Mouse (Mus musculus) brown adipose tissue, adult 24 weeks (tissue): ENCODE data around the gene Bloc1s2. TPM values are rescaled to one million over a fixed set of nuclear protein-coding genes. Genes with fewer than 3 reads are reported as not detected.

Experiments
- H3K27ac ChIP-seq: fragments of 200-500 bp; replicated peaks from 2 replicates; pipeline ENCODE4 v1.5.1; 2012; ENCODE audit warnings: low read depth, mild to moderate bottlenecking, low read length
- H3K4me1 ChIP-seq: fragments of 200-500 bp; 2 replicates; pipeline ENCODE4 v1.6.1; 2012; ENCODE audit warnings: low read length, mixed read lengths; ENCODE audit not compliant: control insufficient read depth, insufficient read depth, insufficient read length
- H3K4me3 ChIP-seq: fragments of 200-500 bp; 2 replicates; pipeline ENCODE4 v1.5.1; 2012; ENCODE audit warnings: low read depth, mild to moderate bottlenecking, low read length, moderate library complexity; ENCODE audit not compliant: insufficient read depth
- polyA plus RNA-seq: library from polyadenylated mRNA; stranded (reverse); fragments of >200 nt; gene quantifications from 2 replicates; pipeline ENCODE4 v1.2.4, GENCODE M21; 2012; ENCODE audit not compliant: missing spikeins, insufficient read depth, insufficient read length

Bloc1s2 gene
- polyA plus RNA-seq, 1 experiment, result 12.6 TPM

- Histone ChIP-seq H3K27ac (peak within 1 kb of the TSS; percentile 51), H3K4me3 (peak within 1 kb of the TSS; percentile 82), H3K4me1 (peaks cover 5% of the 10 kb centered on the region; the same call in 1 of the 2 replicates)
Measured at GRCm38 (mm10) chr19:44106831-44107660, 39.2 kb downstream of the Bloc1s2 start, which contains the start of gene Chuk. Gene Chuk (minus strand): TSS chr19:44107480.

DNA sequence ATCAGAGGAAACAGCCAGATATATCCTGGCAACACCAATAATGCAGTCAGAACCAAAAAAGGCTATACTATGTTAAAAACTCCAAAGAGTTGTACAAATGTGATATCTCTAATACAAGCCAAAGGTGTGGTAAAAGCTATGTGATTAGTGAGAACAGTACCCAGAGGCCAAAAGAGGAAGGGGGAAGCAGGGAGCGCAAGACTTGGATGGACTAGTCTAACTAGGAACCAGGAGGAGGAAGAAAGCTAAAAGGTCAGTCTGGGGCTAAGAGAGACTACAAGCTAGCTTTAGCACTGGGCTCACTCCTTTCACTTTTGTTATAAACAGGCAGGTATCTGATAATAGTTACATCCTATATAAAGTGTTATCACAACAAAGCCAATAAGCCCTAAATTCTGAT lies 41.9 kb downstream of the Bloc1s2 start:
- Histone ChIP-seq H3K4me1 (peaks cover 5% of the 10 kb centered on the region; the same call in 1 of the 2 replicates), H3K4me3 (no peak overlapping the region), H3K27ac (no peak overlapping the region)

GRCm38 (mm10) chr19:44103001-44103400 lies 43.2 kb downstream of the Bloc1s2 start:
- Histone ChIP-seq H3K4me3 (no peak overlapping the region), H3K27ac (no peak overlapping the region), H3K4me1 (peaks cover 4% of the 10 kb centered on the region; the same call in 1 of the 2 replicates)

DNA sequence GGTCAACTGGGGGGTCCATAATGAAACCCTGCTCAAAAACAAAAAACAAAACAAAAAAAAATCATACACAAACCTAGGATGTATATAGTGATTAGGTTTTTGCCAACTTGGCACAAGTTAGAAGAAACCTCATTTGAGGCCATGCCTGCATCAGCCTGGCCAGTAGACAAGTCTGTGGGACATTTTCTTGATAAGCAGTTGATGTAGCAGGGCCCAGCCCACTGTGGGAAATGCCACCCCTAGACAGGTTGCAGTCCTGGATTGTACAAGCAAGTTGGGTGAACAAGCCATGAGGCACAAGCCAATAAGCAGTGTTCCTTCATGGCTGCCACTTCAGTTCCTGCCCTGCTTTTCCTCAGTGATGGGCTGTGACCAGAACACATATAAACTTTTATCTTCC lies 45.4 kb downstream of the Bloc1s2 start:
- H3K4me1 ChIP-seq, result peaks cover 2% of the 10 kb centered on the region; the same call in 1 of the 2 replicates
- H3K27ac ChIP-seq, result no peak overlapping the region
- no peak overlapping the region for H3K4me3 ChIP-seq

Other genes with a start within 250 kb of the Bloc1s2 start
- gene Dnmbp, start 206.3 kb downstream of the Bloc1s2 start, polyA plus RNA-seq, result 4.5 and 4.7 TPM in 2 replicates
- gene Cpn1, start 159.9 kb downstream of the Bloc1s2 start, polyA plus RNA-seq, result not detected in 2 replicates
- not detected in 2 replicates for gene Cyp2c23, start 117.2 kb downstream of the Bloc1s2 start, polyA plus RNA-seq
- gene Erlin1, start 76.7 kb downstream of the Bloc1s2 start, polyA plus RNA-seq, result 12.3 and 18.7 TPM in 2 replicates
- gene Chuk, start 39.0 kb downstream of the Bloc1s2 start, polyA plus RNA-seq, result 23.7 and 24.3 TPM in 2 replicates
- 9.9 and 11.9 TPM in 2 replicates for gene Cwf19l1, start 10.6 kb downstream of the Bloc1s2 start, polyA plus RNA-seq
- gene Pkd2l1, start 46.0 kb upstream of the Bloc1s2 start, polyA plus RNA-seq, result not detected in 2 replicates
- 2.2 and 6.0 TPM in 2 replicates for gene Scd3, start 56.8 kb upstream of the Bloc1s2 start, polyA plus RNA-seq
- 247 and 253 TPM in 2 replicates for gene Scd2, start 147.2 kb upstream of the Bloc1s2 start, polyA plus RNA-seq
- 0.96 and 2.5 TPM in 2 replicates for gene Scd4, start 186.6 kb upstream of the Bloc1s2 start, polyA plus RNA-seq